Mouse (Mus musculus) heart, postnatal 0 days (tissue): ENCODE results near the gene Nelfe.

ENCODE experiments used
- CTCF ChIP-seq: IDR thresholded peaks from 2 replicates; pipeline ENCODE4 v1.5.1; 2016; ENCODE audit warnings: antibody characterized with exemption, control low read depth, low read depth
- EP300 ChIP-seq: IDR thresholded peaks from 2 replicates; pipeline ENCODE4 v1.6.1; 2016; ENCODE audit warnings: antibody characterized with exemption, low read depth

DNA sequence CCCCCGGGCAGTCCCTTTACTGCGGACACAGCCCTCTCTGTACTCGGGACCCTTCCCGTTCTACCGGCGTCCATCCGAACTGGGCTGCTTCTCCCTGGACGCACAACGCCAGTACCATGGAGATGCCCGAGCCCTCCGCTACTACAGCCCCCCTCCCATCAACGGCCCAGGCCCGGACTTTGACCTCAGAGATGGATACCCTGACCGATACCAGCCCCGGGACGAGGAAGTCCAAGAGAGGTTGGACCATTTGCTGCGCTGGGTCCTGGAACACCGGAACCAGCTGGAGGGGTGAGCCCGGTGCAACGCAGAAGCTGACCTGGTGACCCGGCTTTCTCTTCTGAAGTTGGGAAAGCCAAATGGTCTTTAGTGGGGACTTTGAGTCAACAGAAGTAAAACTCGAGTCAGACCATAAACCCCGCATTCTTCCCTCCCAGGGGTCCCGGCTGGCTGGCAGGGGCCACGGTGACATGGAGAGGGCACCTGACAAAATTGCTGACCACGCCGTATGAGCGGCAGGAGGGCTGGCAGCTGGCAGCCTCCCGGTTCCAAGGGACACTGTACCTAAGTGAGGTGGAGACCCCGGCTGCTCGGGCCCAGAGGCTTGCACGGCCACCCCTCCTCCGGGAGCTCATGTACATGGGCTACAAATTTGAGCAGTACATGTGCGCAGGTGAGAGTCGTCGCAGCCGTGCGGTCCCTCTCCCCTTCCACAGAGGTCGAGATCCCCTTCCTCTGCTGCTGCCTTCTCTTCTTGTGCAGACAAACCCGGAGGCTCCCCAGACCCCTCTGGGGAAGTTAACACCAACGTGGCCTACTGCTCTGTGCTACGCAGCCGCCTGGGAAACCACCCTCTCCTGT is 12.5 kb upstream of the Nelfe start:
- TF ChIP-seq CTCF (no peak), EP300 (no peak)
